Mouse (Mus musculus) T-helper 1 cell (primary cell): ENCODE measurements around the gene Caap1.

Experiments used
- in situ Hi-C: fragments of 300-600 bp; cut with MboI, MseI; formaldehyde crosslinking; loops from one replicate; pipeline ENCODE4 v1.15.1; 2025; ENCODE audit warnings: high pct_unique_total_duplicates

Caap1 gene

GRCm38 (mm10) chr4:94556265-94557054 is at the start of gene Caap1, which contains the start of gene Gm10306:
Caap1 (minus strand) TSS chr4:94556796.
Gm10306 (plus strand) TSS chr4:94556546.
- in situ Hi-C loops: loop anchor here (5.0 kb wide), 1 partner anchor 41 kb away; no protein-coding TSS in a partner anchor

- in situ Hi-C loops: no loop called here
Measured at GRCm38 (mm10) chr4:94605591-94605990, 49.0 kb upstream of the Caap1 start.

- in situ Hi-C loops: no loop called here
Measured at GRCm38 (mm10) chr4:94604452-94605019, 47.9 kb upstream of the Caap1 start.

GRCm38 (mm10) chr4:94603031-94603629 is 46.5 kb upstream of the Caap1 start, which contains the start of gene Plaa:
Plaa (minus strand) TSS chr4:94603244.
- in situ Hi-C loops: no loop called here

GRCm38 (mm10) chr4:94602496-94603030 is 46.0 kb upstream of the Caap1 start:
- in situ Hi-C loops: no loop called here

GRCm38 (mm10) chr4:94601395-94601794 is 44.8 kb upstream of the Caap1 start:
- in situ Hi-C loops: no loop called here

GRCm38 (mm10) chr4:94592709-94593108 is 36.1 kb upstream of the Caap1 start:
- in situ Hi-C loops: loop anchor here (25.0 kb wide), 1 partner anchor 1370 kb away; the partner anchor contains the start of gene Hook1

GRCm38 (mm10) chr4:94591765-94592381 is 35.3 kb upstream of the Caap1 start:
- in situ Hi-C loops: loop anchor here (25.0 kb wide), 1 partner anchor 1370 kb away; the partner anchor contains the start of gene Hook1

- in situ Hi-C loops: no loop called here
Measured at GRCm38 (mm10) chr4:94572677-94573076, 16.1 kb upstream of the Caap1 start.

GRCm38 (mm10) chr4:94564297-94564696 is 7.7 kb upstream of the Caap1 start:
- in situ Hi-C loops: no loop called here

GRCm38 (mm10) chr4:94561954-94562648 is 5.5 kb upstream of the Caap1 start:
- in situ Hi-C loops: no loop called here

- in situ Hi-C loops: no loop called here
Measured at GRCm38 (mm10) chr4:94560316-94560715, 3.7 kb upstream of the Caap1 start.

GRCm38 (mm10) chr4:94559266-94559665 is 2.7 kb upstream of the Caap1 start:
- in situ Hi-C loops: loop anchor here (5.0 kb wide), 1 partner anchor 38 kb away; no protein-coding TSS in a partner anchor

- in situ Hi-C loops: loop anchor here (5.0 kb wide), 1 partner anchor 40 kb away; no protein-coding TSS in a partner anchor
Measured at GRCm38 (mm10) chr4:94557145-94557544, 549 bp upstream of the Caap1 start.

GRCm38 (mm10) chr4:94554955-94555494 is 1.6 kb downstream of the Caap1 start:
- in situ Hi-C loops: loop anchor here (5.0 kb wide), 1 partner anchor 42 kb away; no protein-coding TSS in a partner anchor

GRCm38 (mm10) chr4:94544321-94544720 is 12.3 kb downstream of the Caap1 start:
- in situ Hi-C loops: no loop called here

- in situ Hi-C loops: no loop called here
Measured at GRCm38 (mm10) chr4:94543041-94543440, 13.6 kb downstream of the Caap1 start.

- in situ Hi-C loops: no loop called here
Measured at GRCm38 (mm10) chr4:94533205-94533604, 23.4 kb downstream of the Caap1 start.

GRCm38 (mm10) chr4:94529448-94529847 is 27.1 kb downstream of the Caap1 start:
- in situ Hi-C loops: loop anchor here (10.0 kb wide), 1 partner anchor 1195 kb away; the partner anchor contains the start of gene Tusc1

GRCm38 (mm10) chr4:94523321-94523720 is 33.3 kb downstream of the Caap1 start:
- in situ Hi-C loops: loop anchor here (10.0 to 25.0 kb wide), 2 partner anchors 961 to 1189 kb away; partner anchors contain the start of gene Tusc1
